Mouse (Mus musculus): ENCODE measurements around the gene Stag1. TPM values are rescaled to one million over a fixed set of nuclear protein-coding genes. Genes with fewer than 3 reads are reported as not detected.

Stag1 gene
- polyA plus RNA-seq, 1 experiment from 2014 or later: 41.6 TPM

GRCm38 (mm10) chr9:100580196-100580740 is 17.3 kb upstream of the Stag1 start:
- Histone ChIP-seq H3K27ac (no peak overlapping the region), H3K9me3 (no peaks in the 10 kb centered on the region), H3K4me2 (replicated peaks) (no peak overlapping the region), H3K4me3 (replicated peaks) (no peak overlapping the region), H3K9ac (replicated peaks) (no peak overlapping the region), H3K4me1 (replicated peaks) (peaks cover 26% of the 10 kb centered on the region), H3K36me3 (no peaks in the 10 kb centered on the region), H3K27me3 (no peaks in the 10 kb centered on the region)
- WGBS: 35% methylated on average over 20 of the region's 20 CpGs
- no peak for ATAC-seq

DNA sequence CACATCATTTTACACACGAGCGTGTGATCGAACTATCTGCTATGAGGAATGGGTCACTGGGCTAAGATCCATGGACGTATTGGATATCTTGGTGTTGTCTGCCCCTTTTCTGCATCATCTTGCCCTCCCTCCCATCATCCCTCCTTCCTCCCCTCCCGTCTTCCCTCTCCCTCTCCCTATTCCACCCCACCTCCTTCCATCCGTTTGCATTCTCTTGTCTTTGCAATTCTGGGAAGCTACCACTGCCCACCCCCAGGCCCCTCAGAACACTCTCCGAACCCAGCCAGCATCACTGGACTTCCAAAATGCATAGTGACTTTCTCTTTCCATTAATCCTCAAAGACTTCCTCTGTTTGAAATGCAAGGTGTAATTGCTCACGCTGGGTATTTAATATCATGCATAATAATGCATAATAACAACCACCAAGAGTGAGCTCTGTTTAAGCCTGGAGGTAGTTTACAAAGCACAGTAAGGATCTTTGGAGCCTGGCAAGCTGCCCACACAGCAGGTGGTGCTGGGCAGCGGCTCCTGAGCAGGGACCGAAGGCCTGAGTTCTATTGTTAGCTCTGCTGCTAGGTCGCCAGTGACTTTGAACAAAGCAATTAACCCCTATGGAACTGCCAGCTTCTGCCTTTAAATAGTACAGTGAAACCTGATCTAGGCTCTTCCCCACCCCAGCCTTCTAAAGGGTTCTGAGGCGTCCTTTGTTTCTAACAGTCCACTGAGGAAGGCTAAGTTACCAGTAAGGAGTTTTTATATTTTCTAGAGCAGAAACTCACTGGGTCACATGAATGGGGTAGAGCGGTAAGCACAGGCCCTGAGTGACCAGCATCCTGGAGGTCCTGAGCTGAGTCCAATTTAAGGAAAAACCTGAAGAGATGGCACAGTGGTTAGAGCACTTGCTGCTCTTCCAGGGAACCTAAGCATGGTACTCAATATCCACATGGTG is 15.8 kb upstream of the Stag1 start:
- H3K27me3 ChIP-seq: no peaks in the 10 kb centered on the region
- 26% methylated on average over 13 of the region's 13 CpGs for WGBS
- no peaks in the 10 kb centered on the region for H3K36me3 ChIP-seq
- peak; percentile 89 for ATAC-seq
- 0 out of 2 replicates have a peak overlapping the region, but pooled peaks have one; percentile 8 for H3K4me2 ChIP-seq (replicated peaks)
- no peak overlapping the region for H3K9ac ChIP-seq (replicated peaks)
- H3K4me1 ChIP-seq (replicated peaks): peaks cover 26% of the 10 kb centered on the region
- peak overlapping the region; percentile 63 for H3K27ac ChIP-seq
- H3K9me3 ChIP-seq: no peaks in the 10 kb centered on the region
- H3K4me3 ChIP-seq (replicated peaks): no peak overlapping the region

GRCm38 (mm10) chr9:100582883-100583575 is 14.6 kb upstream of the Stag1 start:
- 53% methylated on average over 13 of the region's 13 CpGs for WGBS
- Histone ChIP-seq H3K4me3 (replicated peaks) (no peak overlapping the region), H3K27me3 (no peaks in the 10 kb centered on the region), H3K4me1 (replicated peaks) (peaks cover 26% of the 10 kb centered on the region), H3K4me2 (replicated peaks) (no peak overlapping the region; the same call in 1 of the 2 replicates), H3K9me3 (no peaks in the 10 kb centered on the region), H3K27ac (no peak overlapping the region), H3K36me3 (no peaks in the 10 kb centered on the region), H3K9ac (replicated peaks) (no peak overlapping the region)
- ATAC-seq: no peak

GRCm38 (mm10) chr9:100584031-100584430 is 13.6 kb upstream of the Stag1 start:
- no peaks in the 10 kb centered on the region for H3K36me3 ChIP-seq
- H3K4me1 ChIP-seq (replicated peaks): peaks cover 26% of the 10 kb centered on the region
- H3K9me3 ChIP-seq: no peaks in the 10 kb centered on the region
- H3K9ac ChIP-seq (replicated peaks): no peak overlapping the region
- no peak overlapping the region for H3K27ac ChIP-seq
- no peak overlapping the region for H3K4me2 ChIP-seq (replicated peaks)
- WGBS: 85% methylated on average over 4 of the region's 4 CpGs
- ATAC-seq: no peak
- no peak overlapping the region for H3K4me3 ChIP-seq (replicated peaks)
- H3K27me3 ChIP-seq: no peaks in the 10 kb centered on the region

DNA sequence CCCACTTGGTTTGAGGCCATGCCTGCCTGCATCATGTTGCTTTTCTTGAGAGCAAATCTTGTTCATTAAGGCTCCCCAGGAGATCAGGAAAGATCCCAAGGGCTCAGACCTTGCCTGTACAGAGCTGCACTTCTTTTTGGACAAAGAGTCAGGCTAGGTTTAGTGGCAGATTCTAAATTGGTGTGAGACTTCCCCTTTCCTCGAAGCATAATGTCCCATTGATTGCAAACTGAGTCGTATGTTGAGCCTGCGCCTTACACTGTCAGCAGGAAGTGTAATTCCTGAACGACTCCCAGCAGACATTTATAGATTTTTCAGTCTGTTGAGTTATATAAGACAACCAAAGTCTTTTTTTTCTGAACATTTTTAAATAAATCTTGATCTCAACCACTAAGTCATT is 7.1 kb upstream of the Stag1 start:
- Histone ChIP-seq H3K9ac (replicated peaks) (no peak overlapping the region), H3K4me1 (replicated peaks) (no peaks in the 10 kb centered on the region), H3K27me3 (no peaks in the 10 kb centered on the region), H3K9me3 (no peaks in the 10 kb centered on the region), H3K4me2 (replicated peaks) (no peak overlapping the region), H3K27ac (no peak overlapping the region), H3K36me3 (no peaks in the 10 kb centered on the region), H3K4me3 (replicated peaks) (no peak overlapping the region)
- ATAC-seq: no peak
- 88% methylated on average over 4 of the region's 4 CpGs for WGBS

DNA sequence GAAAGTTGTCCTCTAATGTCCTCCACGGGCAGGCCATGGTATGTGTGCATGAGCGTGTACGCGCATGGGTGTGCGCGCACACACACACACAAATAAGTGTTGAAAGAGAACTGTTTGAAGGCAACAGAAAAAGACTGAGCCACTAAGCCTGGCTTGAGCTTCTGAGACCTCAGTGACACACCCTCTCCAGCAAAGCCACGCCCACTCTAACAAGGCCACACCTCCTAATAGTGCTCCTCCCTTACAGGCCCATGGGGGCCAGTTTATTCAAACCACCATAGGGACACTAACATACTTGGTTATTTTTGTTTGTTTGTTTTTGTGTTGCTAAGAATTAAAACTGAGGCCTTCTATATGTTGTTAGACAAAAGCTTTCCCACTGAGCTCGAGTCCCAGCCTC is 1.3 kb upstream of the Stag1 start:
- peaks cover 11% of the 10 kb centered on the region for H3K4me1 ChIP-seq (replicated peaks)
- no peak overlapping the region for H3K27ac ChIP-seq
- no peak overlapping the region for H3K4me3 ChIP-seq (replicated peaks)
- H3K4me2 ChIP-seq (replicated peaks): no peak overlapping the region
- no peaks in the 10 kb centered on the region for H3K36me3 ChIP-seq
- ATAC-seq: no peak
- no peak overlapping the region for H3K9ac ChIP-seq (replicated peaks)
- WGBS: 87% methylated on average over 8 of the region's 8 CpGs
- no peaks in the 10 kb centered on the region for H3K9me3 ChIP-seq
- H3K27me3 ChIP-seq: no peaks in the 10 kb centered on the region

DNA sequence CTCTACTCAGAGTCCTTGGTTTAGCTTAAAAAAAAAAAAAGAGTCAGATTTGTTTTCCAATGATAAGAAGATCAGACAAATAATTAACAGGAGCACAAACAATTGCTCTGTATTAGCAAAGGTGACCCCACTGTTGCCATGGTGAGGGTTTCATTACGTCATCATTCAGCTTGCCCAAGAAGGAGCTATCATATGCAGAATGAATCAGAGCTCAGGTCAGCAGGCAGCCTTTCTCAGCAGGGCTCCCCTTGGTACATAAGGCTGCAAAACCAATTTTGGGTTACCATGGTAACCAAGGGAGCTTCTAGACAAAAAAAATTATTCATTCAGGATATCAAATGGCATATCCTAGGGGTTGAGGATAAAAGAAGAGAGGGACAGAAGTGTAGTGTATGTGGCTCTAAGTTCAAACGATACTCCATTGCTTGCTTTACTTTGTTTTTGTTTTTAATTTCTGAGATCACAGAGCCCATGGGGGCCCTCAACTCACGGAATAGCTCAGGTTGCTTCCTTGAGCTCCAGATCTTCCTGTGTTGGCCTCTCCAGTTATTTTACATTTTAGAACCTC is 2.2 kb downstream of the Stag1 start:
- Histone ChIP-seq H3K4me3 (replicated peaks) (no peak overlapping the region), H3K36me3 (no peaks in the 10 kb centered on the region), H3K27me3 (no peaks in the 10 kb centered on the region), H3K4me2 (replicated peaks) (no peak overlapping the region), H3K9me3 (no peaks in the 10 kb centered on the region), H3K9ac (replicated peaks) (no peak overlapping the region), H3K27ac (no peak overlapping the region), H3K4me1 (replicated peaks) (peaks cover 11% of the 10 kb centered on the region)
- peak; percentile 68 for ATAC-seq
- WGBS: 34% methylated on average over 3 of the region's 3 CpGs

DNA sequence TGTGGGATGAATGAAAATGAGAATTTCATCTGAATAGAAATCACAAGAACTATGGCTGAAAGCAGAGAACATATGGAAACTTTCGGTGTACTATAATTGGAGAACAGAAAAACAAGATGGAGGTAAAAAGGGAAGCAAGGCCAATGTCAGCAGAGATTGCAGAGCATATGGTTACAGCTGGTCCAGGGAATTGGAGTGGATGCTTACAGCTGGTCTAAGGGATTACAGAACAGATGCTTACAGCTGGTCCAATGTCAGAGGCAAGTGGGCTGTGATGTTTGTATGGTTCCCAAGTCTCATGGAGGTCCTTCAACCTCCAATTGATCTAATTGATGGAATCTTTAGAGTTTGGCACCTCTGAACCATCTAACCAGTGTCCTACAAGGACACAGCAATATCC is 4.5 kb downstream of the Stag1 start:
- H3K9me3 ChIP-seq: no peaks in the 10 kb centered on the region
- ATAC-seq: no peak
- no peak overlapping the region for H3K9ac ChIP-seq (replicated peaks)
- WGBS: 97% methylated on average over 1 of the region's 1 CpGs
- no peak overlapping the region for H3K27ac ChIP-seq
- peaks cover 18% of the 10 kb centered on the region for H3K4me1 ChIP-seq (replicated peaks)
- no peaks in the 10 kb centered on the region for H3K27me3 ChIP-seq
- H3K36me3 ChIP-seq: no peaks in the 10 kb centered on the region
- H3K4me2 ChIP-seq (replicated peaks): no peak overlapping the region
- H3K4me3 ChIP-seq (replicated peaks): no peak overlapping the region

GRCm38 (mm10) chr9:100603156-100603555 is 5.6 kb downstream of the Stag1 start:
- Histone ChIP-seq H3K4me3 (replicated peaks) (no peak overlapping the region), H3K4me1 (replicated peaks) (peaks cover 18% of the 10 kb centered on the region), H3K27ac (no peak overlapping the region), H3K9ac (replicated peaks) (no peak overlapping the region), H3K27me3 (no peaks in the 10 kb centered on the region), H3K9me3 (no peaks in the 10 kb centered on the region), H3K36me3 (no peaks in the 10 kb centered on the region), H3K4me2 (replicated peaks) (no peak overlapping the region)
- no peak for ATAC-seq
- WGBS: 77% methylated on average over 5 of the region's 5 CpGs

DNA sequence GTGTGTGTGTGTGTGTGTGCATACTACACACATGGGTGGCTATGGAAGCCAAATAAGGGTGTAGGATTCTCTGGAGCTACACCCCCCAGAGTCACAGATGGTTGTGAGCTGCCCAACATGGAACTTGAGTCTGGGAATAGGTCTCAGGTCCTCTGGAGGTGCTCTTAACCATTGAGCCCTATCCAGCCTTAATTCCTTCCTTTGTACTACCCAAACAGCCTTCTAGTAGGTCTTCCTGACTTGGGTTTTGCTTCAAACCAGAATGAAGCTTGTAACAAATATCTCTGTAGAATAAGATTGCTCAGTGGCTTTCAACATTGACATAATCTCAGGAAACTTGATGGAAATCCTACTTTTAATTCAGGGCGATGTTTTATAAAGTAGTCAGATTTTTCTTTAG is 7.9 kb downstream of the Stag1 start:
- no peak for ATAC-seq
- Histone ChIP-seq H3K9me3 (no peaks in the 10 kb centered on the region), H3K4me3 (replicated peaks) (no peak overlapping the region), H3K4me2 (replicated peaks) (no peak overlapping the region), H3K27me3 (no peaks in the 10 kb centered on the region), H3K9ac (replicated peaks) (no peak overlapping the region), H3K4me1 (replicated peaks) (0 out of 2 replicates have a peak, but pooled peaks cover 6% of the 10 kb centered on the region), H3K27ac (no peak overlapping the region), H3K36me3 (no peaks in the 10 kb centered on the region)
- WGBS: 96% methylated on average over 1 of the region's 1 CpGs

DNA sequence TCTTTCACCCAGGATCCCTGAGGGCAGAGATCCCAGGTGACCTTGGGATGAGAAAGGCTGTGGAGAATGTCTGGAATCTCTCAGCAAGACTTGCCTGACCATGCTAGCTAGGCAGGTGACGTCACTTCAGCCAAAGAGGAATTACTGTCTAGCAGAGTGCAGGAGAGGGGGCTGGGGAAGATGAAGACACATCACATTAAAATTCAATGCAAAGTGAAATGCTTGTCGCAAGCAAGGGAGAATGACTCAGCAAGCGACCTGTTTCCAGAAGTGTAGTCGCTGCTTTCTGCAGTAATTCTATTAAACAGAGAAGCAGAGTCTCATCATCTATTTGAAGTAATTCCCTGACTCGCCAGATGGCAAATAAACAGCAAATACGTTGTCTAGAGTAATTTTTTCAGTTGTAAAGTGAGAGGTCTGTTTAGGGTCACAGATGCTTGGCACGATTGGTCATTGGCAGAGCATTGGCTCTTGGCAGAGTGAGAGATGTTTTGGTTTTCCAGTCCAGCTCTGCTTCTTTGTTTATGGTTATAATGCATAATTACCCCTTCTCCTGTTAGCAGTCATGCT is 8.5 kb downstream of the Stag1 start:
- ATAC-seq: peak; percentile 20; the same call in 1 of the 2 replicates

More for the DNA sequence above, 8.5 kb downstream of the Stag1 start:
- no peak overlapping the region for H3K4me3 ChIP-seq (replicated peaks)
- no peaks in the 10 kb centered on the region for H3K27me3 ChIP-seq
- no peak overlapping the region for H3K27ac ChIP-seq
- no peak overlapping the region for H3K9ac ChIP-seq (replicated peaks)
- H3K4me1 ChIP-seq (replicated peaks): 0 out of 2 replicates have a peak, but pooled peaks cover 6% of the 10 kb centered on the region
- no peaks in the 10 kb centered on the region for H3K36me3 ChIP-seq
- no peak overlapping the region for H3K4me2 ChIP-seq (replicated peaks)
- WGBS: 53% methylated on average over 7 of the region's 7 CpGs
- no peaks in the 10 kb centered on the region for H3K9me3 ChIP-seq

All from midbrain, embryonic 13.5 days (tissue).